Mouse (Mus musculus) activated CD4-positive, CD25-positive, alpha-beta regulatory T cell, adult 9 weeks (primary cell): ENCODE measurements around the gene Wnt5b. TPM values are rescaled to one million over a fixed set of nuclear protein-coding genes. Genes with fewer than 3 reads are reported as not detected.

Source experiments
- polyA plus RNA-seq: library from polyadenylated mRNA; unstranded; fragments of 100-300 nt; shearing (Covaris generic); gene quantifications from one replicate; pipeline ENCODE4 v1.2.1, GENCODE M21; 2017

The Wnt5b gene
- polyA plus RNA-seq, result not detected

GRCm38 (mm10) chr6:119543803-119544517 is at the start of gene Wnt5b:
TSS of gene Wnt5b (minus strand) at chr6:119544347.

GRCm38 (mm10) chr6:119479343-119479875 is 64.7 kb downstream of the Wnt5b start, which contains the start of gene Fbxl14:
TSS of gene Fbxl14 (plus strand) at chr6:119479668.

GRCm38 (mm10) chr6:119417354-119417753 is 126.8 kb downstream of the Wnt5b start, which contains the start of gene Adipor2:
TSS of gene Adipor2 (minus strand) at chr6:119417704.

Other genes starting within 250 kb of the Wnt5b start
- 0.16 TPM for gene Lrtm2, start 213.6 kb downstream of the Wnt5b start, polyA plus RNA-seq
- 5.0 TPM for gene Adipor2, start 126.6 kb downstream of the Wnt5b start, polyA plus RNA-seq
- 9.3 TPM for gene Fbxl14, start 64.7 kb downstream of the Wnt5b start, polyA plus RNA-seq